Mouse (Mus musculus): ENCODE data around the gene Smpd2.

Gene Smpd2

GRCm38 (mm10) chr10:41486506-41487170, 3.5 kb downstream of the Smpd2 start:
- DNase-seq: no peak

DNA sequence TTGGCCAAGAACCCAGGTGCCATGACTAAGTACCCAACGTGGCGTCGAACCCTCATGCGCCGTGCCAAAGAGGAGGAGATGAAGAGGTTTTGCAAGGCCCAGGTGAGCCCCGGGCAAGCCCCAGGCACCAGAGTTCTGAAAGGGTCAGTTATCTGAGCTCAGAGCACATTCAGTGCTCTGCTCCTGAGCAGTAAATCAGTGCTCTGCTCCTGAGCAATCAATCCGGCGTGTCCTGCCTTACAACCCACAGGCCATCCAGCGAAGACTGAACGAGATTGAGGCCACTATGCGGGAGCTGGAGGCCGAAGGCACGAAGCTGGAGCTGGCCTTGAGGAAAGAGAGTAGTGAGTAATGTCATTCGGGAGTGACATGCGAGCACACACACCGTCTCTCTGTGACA, 4.4 kb downstream of the Smpd2 start:
- DNase-seq: no peak

DNA sequence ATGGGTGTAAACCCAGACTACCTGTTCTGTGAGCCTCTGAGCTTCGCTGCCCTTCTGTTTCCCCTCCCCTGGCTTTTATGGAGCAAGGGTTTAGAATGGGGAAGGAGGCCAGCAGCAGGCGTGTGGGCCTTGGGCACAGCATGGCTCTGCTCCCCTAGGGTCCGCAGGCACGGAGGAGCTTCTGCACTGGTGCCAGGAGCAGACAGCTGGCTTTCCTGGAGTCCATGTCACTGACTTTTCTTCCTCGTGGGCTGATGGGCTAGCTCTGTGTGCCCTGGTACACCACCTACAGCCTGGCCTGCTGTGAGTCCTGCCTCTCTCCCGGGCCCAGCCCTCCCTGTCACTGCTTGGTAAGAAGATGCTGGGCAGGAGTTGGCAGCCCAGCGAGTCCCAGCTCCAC, 7.7 kb downstream of the Smpd2 start:
- DNase-seq: peak; percentile 51

DNA sequence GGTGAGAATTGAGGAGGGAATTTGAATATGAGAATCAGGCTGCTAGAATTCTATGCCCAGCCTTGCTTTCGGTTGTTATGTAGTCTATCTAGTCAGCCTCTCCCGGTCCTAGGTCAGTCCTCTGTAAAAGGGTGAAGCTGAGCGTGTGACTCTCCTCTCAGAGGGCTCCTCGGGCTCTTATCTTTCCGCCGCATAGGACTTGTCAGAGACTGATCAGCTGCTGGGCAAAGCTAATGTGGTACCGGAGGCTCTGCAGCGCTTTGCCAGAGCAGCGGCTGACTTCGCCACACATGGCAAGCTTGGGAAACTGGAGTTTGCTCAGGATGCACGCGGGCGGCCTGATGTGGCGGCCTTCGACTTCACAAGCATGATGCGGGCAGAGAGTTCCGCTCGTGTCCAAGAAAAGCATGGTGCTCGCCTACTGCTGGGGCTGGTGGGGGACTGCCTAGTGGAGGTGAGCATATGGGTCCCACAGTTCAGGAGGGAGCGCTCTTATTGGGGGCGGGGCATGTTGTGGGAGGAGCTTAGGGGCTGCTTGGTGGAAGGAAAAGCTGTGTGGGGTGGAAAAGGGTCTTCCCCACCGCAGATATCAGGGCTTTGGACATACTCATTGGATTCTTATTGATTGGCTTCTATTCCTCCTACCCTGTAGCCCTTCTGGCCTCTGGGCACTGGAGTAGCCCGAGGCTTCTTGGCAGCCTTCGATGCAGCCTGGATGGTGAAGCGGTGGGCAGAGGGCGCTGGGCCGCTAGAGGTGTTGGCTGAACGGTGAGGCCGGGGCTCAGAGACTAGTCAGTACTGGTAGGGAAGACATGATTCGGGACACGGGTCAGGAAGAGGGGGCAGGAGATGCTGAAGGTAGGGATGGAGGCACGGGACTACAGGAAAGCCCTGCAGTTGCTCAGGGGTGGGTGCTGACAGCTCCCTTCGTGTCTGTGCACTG, 9.0 kb downstream of the Smpd2 start:
- no peak for DNase-seq

DNA sequence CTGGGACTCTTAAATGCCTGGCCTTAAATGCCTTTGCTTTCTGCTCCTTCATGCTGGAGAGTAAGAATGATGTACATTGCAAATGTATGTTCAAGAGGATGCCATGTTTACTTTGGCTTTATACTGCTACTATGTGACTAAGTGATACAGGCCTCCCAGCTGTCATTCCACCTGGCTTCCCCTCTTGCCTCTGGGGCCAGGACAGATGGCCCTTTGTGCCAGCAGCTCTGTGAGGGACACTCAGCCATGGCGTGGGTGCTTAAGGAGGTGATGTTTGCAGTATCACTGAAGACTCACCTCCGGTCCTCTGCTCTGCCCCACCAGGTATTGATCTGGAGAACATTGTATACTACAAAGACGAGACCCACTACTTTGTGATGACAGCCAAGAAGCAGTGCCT, 10.2 kb downstream of the Smpd2 start:
- DNase-seq: no peak

DNA sequence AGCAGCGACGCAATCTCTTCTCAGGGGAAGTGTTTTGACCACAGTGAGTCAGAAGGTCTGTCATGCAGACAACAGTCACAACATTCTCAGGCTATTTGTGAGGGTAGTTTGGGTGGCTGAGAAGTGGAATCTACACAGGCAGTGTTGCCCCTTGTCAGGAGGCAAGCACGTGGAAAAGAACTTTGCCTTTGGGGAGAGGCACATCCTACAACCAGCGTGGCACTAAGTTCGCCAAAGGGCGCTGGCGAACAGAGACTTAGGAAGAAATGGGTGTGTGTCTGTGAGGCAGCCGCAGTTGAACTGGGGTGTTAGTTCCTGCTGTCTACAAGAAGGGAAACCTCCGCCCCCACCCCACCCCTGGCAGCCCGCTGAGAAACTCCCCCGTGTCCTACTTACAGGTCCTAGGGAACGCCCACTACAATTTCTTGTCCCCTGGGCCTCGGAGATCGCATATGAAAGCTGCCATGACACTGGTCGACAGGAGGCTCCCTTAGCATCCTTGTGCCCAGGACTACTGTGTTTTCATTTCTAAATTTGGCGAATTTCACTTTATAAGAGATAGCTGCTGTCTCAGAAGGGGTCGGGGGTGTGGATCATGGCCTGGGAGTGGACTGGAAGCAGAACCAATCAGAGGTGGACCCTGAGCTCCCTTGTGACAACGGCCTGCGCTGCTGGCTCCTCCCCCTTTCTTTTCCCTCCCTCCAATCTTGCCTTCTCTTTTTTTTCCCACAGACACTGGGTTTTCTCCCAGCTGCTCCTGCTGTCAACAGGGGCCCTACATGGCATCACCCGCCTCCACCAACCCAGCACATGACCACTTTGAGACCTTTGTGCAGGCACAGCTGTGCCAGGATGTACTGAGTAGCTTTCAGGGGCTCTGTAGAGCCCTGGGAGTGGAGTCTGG, 12.6 kb downstream of the Smpd2 start:
- DNase-seq: no peak

DNA sequence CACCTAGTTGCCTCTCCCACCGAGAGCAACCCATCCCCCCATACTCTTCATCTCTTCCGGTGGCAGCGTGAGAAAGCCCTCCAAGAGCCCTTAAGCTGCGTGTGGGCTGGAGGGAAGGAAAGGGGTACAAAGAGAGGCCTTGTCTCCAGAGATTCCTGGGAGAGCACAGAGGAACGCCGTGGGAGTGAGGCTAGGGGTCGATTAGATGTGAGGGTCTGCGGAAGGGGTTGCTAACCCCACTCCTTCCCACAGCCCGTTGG, 13.2 kb downstream of the Smpd2 start:
- DNase-seq: no peak

DNA sequence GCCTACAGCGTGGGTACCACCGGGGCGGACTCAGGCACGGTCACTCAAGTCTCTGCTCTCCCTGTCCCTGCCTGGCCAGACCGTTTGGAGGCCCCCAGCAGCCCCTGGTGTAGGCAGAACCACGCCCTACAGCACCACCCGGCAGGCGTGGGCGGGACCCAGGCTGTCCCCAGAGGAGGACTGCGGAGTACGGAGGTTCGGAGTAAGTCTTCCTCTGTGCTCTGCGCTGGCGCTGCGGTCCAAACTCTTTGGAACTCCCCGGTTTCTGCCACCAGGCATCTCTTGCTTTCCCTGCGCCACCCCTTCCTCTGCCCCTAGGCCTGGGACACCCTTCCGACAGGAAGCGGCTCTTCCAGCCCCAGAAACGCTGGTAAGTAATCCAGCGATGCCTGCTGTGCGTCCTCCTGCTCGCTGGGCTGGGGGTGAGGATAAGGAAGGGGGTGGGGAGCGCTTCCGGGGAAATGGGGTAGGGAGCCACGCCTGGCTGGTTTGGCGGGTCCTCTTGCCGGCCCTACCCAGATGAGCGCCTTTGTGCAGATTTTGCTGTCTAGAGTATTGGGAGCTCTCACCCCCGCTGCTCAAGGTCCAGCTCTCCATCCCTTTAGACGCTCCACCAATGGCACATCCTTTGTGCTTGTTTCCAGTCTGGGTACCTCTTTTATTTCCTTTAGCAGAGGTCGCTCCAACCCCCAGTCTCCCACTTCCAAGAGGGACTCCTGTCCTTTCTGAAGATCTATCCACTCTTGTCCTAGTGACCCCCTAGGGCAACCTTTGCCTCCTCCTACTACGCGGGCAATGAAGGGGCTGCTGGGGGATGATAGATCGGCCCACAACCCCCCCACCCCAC, 13.8 kb downstream of the Smpd2 start, which contains the start of gene Mical1:
Gene Mical1 (plus strand): TSS at position 144 of the 847 bp plus-strand sequence.
- no peak for DNase-seq

DNA sequence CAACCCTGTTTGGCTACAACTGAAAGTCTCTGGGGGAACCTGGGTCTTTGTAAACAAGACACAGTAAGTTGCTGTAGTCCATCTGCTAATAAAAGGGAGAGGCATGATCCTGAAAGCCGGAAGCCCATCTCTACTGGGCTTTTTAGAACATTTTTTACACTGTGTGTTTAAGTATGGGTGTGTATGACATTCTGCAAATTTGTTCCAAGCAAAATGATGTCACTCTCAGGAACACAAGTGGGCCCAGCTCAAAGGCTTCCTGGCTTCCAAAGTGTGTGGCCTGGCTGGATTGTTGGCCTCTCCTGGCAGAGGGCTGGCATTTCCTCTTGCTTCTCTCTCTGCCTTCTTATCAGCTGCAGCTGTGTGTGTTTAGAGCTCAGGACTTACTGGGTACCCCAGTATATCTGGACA, 15.2 kb downstream of the Smpd2 start:
- no peak for DNase-seq

DNA sequence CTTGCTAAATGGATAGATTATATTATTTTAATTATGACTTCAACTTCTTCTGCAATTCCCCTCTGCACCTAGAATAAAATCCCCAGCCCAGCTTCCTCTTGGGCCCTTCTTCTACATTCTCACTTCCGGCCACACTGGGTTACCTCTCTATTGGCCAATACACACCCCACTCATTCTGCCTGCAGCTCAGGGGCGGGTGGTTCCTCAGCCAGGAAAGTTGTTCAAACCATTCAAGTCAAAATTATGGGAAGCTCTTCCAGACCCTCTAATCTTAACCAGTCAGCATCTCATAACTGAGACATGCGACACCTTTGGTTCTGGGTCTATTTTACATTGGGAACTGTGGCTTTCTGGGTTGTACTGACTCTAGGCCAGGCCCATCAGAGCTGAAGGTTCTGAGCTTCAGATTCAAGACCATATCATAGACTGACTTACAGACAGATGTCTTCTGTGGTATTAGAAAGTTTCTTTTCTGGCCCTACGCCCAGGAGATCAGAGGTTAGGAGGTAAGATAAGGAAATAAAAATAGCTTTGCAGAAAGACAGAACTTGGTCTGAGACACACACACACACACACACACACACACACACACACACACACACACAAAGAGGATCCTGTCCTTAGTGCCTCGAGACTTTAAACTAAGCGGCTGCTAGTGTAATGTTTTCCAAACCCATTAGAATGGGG, 16.2 kb downstream of the Smpd2 start:
- no peak for DNase-seq

DNA sequence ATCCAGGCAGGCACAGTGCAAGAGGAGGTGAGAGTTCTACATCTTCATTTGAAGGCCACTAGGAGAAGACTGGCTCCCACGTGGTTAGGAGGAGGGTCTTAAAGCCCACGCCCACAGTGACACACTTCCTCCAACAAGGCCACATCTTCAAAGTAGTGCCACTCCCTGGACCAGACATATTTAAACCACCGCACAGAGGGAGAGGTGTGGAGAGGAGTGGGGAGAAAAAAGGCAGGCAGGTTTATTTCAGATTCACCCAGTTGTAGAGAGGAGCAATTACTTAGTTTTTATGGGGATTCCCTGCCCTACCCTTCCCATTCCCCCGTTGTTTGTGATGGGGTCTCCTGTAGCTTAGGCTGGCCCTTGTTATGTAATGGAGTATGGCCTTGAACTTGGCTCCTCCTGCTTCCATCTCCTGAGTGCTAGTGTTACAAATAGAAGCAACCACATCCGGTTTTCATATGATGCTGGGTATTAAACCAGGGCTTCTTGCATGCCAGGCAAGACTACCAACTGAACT, 17.1 kb downstream of the Smpd2 start:
- DNase-seq: no peak

- DNase-seq: no peak
Measured at GRCm38 (mm10) chr10:41472534-41472933, 17.6 kb downstream of the Smpd2 start.

GRCm38 (mm10) chr10:41470693-41471092, 19.5 kb downstream of the Smpd2 start:
- no peak for DNase-seq

- no peak for DNase-seq
Measured at GRCm38 (mm10) chr10:41467325-41467724, 22.8 kb downstream of the Smpd2 start.

- DNase-seq: no peak
Measured at GRCm38 (mm10) chr10:41464401-41464955, 25.7 kb downstream of the Smpd2 start.

GRCm38 (mm10) chr10:41461057-41461722, 29.0 kb downstream of the Smpd2 start:
- DNase-seq: no peak

DNA sequence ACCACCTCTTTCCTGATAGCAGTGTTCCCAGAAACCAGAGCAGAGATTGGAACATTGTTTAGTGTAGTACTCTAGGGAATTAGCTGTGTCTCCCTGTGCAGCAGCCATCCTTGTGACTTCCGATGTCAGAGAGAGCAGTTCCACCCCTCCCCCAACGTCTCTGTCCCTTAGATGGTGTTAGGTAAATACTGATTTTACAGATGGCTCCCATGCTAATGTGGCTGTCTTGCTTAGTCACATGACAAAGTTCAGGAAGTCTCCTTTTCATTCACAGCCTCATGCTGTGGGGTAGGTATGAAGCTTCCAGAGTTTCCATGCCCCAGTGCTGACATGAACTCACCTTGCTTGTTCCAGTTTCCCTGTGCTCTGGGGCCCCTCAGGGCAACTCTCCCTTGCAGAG, 29.7 kb downstream of the Smpd2 start:
- DNase-seq: no peak

- DNase-seq: peak; percentile 30
Measured at GRCm38 (mm10) chr10:41459990-41460389, 30.2 kb downstream of the Smpd2 start.

DNA sequence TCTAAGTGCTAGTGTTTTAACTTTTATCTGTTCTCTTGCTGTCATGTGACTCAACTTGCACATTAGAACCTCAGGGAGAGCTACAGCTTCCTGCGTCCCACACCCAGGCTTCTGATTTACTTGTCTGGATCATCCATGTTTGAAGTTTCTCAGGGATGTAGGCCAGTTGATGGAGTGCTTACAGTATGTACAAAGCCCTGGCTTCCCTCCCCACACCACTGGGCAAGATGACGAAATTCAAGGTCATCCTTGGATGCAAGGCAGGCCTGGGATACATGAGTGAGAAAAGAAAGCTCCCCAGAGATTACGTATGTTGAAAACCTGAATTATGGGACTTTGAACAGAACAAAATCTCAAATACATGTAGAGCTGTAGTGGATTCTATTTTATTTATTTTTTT, 37.4 kb downstream of the Smpd2 start:
- no peak for DNase-seq

DNA sequence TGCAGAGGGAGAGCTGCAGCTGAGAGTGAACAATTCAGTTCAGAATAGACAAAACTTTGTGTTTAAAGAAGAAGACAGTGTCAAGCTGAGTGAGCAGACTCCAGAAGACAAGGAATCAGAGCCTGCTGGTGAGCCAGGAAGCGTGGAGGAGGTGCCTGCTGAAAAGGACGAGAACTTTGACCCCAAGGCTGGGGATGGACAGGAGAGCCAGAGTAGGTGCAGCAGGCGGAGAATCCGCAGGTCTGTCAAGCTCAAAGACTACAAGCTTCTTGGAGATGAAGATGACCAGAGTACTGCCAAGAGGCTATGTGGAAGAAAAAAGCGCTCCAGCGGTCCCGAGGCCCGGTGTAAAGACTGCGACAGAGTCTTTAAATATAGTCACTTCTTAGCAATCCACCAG, 38.5 kb downstream of the Smpd2 start:
- peak; percentile 31 for DNase-seq
